Mouse (Mus musculus) 3T3-L1 (cell line): Measurements from ENCODE around the gene Itpr2.
"Not testable (repeated sequence)": the region's sequence is repeated elsewhere in the genome, so short reads cannot be mapped to it uniquely, and the experiment has no call there.

Experiments
- DNase-seq: peaks from one replicate; pipeline ENCODE4 v3.0.0-alpha.2; 2015; ENCODE audit warnings: low read depth, low spot score

The Itpr2 gene

GRCm38 (mm10) chr6:146470378-146470777 is 31.6 kb downstream of the Itpr2 start:
- DNase-seq: no peak

- peak; percentile 21 for DNase-seq
Measured at GRCm38 (mm10) chr6:146469936-146470335, 32.1 kb downstream of the Itpr2 start.

GRCm38 (mm10) chr6:146468361-146468760 is 33.7 kb downstream of the Itpr2 start:
- DNase-seq: no peak

- DNase-seq: not testable (repeated sequence)
Measured at GRCm38 (mm10) chr6:146464645-146465042, 37.4 kb downstream of the Itpr2 start.

GRCm38 (mm10) chr6:146464014-146464644 is 37.9 kb downstream of the Itpr2 start:
- DNase-seq: no peak

- no peak for DNase-seq
Measured at GRCm38 (mm10) chr6:146460936-146461335, 41.1 kb downstream of the Itpr2 start.

- no peak for DNase-seq
Measured at GRCm38 (mm10) chr6:146458436-146458835, 43.6 kb downstream of the Itpr2 start.

GRCm38 (mm10) chr6:146456741-146457140 is 45.3 kb downstream of the Itpr2 start:
- DNase-seq: no peak

- peak; percentile 30 for DNase-seq
Measured at GRCm38 (mm10) chr6:146454520-146455511, 47.2 kb downstream of the Itpr2 start.

GRCm38 (mm10) chr6:146452474-146452873 is 49.5 kb downstream of the Itpr2 start:
- DNase-seq: peak; percentile 29

GRCm38 (mm10) chr6:146446032-146446704 is 55.9 kb downstream of the Itpr2 start:
- DNase-seq: no peak

- DNase-seq: no peak
Measured at GRCm38 (mm10) chr6:146439826-146440225, 62.2 kb downstream of the Itpr2 start.

- no peak for DNase-seq
Measured at GRCm38 (mm10) chr6:146439071-146439818, 62.8 kb downstream of the Itpr2 start.

- DNase-seq: no peak
Measured at GRCm38 (mm10) chr6:146438057-146438456, 64.0 kb downstream of the Itpr2 start.

GRCm38 (mm10) chr6:146436916-146437496 is 65.0 kb downstream of the Itpr2 start:
- DNase-seq: peak; percentile 34

GRCm38 (mm10) chr6:146434217-146434616 is 67.8 kb downstream of the Itpr2 start:
- no peak for DNase-seq

- peak; percentile 88 for DNase-seq
Measured at GRCm38 (mm10) chr6:146432218-146432865, 69.7 kb downstream of the Itpr2 start.

GRCm38 (mm10) chr6:146431777-146432176 is 70.2 kb downstream of the Itpr2 start:
- DNase-seq: peak; percentile 81

- DNase-seq: peak; percentile 37
Measured at GRCm38 (mm10) chr6:146429694-146430380, 72.2 kb downstream of the Itpr2 start.

- DNase-seq: peak; percentile 80
Measured at GRCm38 (mm10) chr6:146424778-146425177, 77.2 kb downstream of the Itpr2 start.
